Mouse (Mus musculus) kidney, postnatal 25 days (tissue): Measurements from ENCODE around the gene Gm6592.
"Not testable (repeated sequence)": the region's sequence is repeated elsewhere in the genome, so short reads cannot be mapped to it uniquely, and the experiment has no call there.

Source experiments
- DNase-seq, 2 experiments: peaks; one replicate each; pipeline ENCODE4 v3.0.0; 2021; ENCODE audit warnings: mixed read lengths in 2 of 2

Gm6592 gene

GRCm38 (mm10) chrX:8843694-8844093 is at the start of gene Gm6592:
Gene Gm6592, plus strand, starts transcription at chrX:8843994.
- DNase-seq = no peak

DNA sequence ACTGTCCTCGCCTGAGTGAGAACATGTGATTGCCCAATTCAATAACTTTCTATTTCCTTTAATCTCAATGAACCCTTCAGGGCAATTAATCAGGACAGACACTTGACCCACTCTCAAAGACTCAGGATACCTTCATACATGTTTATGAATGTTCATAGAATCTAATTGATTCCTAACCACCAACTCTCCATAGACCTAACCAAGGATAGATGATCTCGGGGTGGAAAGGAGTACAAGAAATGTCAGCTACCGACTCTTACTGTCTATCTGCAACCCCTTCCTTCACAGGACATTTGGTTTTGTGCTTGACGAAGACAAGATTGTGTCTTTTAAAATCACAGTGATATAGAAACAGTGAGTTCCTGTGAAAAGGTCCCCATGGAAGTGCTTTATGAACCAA is 40.4 kb upstream of the Gm6592 start, which contains the start of gene Ssxb5:
Gene Ssxb5, plus strand, starts transcription at position 301 of the 400 bp plus-strand sequence.
- DNase-seq = not testable (repeated sequence)

DNA sequence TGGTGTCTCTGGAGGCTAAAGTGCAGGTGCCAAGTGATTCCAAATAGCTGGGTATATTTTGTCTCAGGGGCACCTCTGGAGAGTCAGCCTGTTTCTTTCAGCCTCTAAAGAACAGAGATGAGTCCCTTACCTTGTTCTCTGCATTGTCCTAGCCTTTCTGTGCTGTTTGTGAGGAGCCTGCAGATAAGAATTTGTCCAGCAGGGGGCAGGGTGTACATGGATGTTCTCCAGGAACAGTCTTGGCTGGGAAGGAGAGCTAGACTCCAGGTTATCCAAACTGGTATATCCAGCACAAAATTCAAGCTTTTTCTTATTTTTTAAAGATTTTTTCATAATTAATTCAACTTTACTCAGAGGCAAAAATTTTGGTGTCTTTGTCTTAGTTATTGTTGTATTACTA is 11.8 kb upstream of the Gm6592 start:
- DNase-seq = peak; percentile 40 to 75

DNA sequence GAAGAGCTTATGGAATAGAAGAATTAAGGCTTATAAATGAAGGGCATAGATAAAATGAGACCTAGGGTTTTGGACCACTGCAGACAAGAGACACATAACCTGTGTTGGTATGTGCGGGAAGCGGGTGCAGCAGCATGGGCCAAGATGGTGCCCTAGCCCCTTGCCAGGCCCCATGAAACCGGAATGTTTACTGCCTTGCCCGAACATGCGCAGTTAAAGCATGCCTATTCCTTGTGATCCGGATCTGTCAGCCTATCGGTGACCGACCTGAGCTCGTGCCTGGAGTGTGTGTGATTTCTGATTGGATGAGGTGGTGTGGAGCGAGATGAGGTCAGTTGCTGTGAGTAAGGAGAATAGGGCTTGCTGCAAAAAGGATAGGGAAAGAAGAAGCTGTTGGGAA is 8.7 kb downstream of the Gm6592 start:
- no peak for DNase-seq

GRCm38 (mm10) chrX:8864331-8864730 is 20.5 kb downstream of the Gm6592 start:
- DNase-seq = peak; percentile 76 to 89

DNA sequence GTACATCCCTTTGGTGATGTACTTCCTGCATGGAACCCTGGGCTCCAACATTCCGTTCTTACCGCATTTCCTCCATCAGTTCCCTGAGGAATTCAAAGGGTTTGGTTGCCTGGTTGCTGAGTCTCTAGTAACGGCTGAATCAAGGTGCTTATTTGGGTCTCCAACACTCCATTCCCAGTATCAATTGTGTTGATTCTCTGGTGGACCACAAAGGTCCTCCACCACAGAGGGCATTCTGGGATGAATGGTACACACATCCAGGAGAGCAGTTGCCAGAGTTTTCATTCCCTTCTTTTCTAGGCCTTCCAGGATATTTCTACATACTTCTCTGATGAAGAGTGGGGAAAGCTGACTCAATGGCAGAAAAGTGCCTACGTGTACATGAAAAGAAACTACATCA is 30.2 kb downstream of the Gm6592 start, which contains the start of gene Gm5751:
Gene Gm5751, plus strand, starts transcription at position 301 of the 400 bp plus-strand sequence.
- DNase-seq = not testable (repeated sequence)

GRCm38 (mm10) chrX:8884336-8884735 is 40.5 kb downstream of the Gm6592 start:
- DNase-seq = no peak

DNA sequence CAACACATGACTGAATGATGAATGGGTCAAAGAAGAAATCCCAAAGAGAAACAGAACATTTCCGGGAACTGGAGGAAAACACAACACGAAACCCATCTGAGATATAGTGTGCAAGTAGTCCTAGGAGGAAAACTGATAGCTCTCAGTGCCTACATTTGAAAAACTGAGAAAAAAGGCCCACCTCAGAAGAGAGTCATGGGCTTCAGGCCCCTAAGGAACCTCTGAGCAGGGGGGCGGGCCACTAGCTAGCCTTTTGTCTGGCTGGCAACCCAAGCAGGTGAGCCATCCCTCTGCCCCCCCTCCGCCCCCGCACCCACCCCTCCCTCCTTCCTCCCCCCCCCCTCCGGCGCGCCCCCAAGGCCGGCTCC is 48.2 kb downstream of the Gm6592 start:
- no peak for DNase-seq

DNA sequence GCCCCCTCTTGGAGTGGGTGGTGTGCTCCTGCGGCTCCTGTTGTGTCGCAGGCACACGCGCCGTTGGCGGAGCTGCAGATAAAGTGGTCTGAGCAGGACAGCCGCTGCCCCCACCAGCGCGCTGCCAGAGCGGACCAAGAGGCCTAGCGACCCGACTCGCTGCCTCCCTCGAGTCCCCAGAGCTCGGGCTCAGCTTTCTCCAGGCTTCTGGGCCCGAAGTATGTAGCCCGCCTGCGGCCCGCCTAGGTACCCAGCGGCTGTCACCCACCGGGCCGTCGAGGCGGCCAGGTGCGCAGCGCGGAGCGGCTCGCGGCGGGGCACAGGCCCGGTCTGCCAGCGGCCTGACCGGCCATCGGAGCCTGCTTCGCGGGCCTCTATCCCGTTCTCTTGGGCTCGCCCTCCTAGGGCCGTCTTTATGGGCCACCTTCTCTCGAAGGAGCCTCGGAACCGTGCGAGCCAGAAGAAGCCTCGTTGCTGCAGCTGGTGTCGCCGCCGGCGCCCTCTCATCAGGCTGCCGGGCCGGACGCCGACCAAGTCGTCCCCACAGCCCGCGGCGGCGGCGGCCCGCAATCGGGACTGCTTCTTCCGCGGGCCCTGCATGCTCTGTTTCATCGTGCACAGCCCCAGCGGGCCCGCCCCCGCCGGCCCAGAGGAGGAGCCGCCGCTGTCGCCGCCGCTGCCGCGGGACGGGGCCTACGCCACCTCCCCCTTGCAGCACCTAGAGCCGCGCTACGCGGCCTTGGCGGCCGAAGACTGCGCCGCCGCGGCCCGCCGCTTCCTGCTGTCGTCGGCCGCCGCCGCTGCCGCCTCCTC is 48.8 kb downstream of the Gm6592 start, which contains the start of gene B630019K06Rik:
Gene B630019K06Rik, plus strand, starts transcription at position 40 of the 813 bp plus-strand sequence.
- DNase-seq = peak; percentile 64 to 87

DNA sequence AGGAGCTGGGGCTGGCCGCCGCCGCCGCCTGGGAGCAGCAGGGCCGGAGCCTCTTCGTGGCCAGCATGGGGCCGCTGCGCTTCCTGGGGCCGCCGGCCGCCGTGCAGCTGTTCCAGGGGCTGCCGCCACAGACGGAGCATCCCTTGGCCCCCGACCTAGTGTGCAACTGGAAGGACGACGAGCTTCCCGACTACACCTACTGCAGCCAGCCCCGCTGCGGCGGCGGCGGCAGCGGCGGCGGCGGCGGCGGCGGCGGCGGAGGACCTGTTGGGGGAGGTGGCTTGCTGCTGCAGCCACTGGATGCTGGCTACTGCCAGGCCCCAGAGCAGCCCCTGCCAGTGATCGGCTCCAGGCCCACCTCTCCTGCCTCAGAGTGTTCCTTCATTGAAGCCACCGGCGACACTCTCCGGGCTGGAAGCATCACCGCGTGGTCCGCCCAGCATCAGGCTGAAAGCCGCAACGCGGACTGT is 49.4 kb downstream of the Gm6592 start:
- peak; percentile 1 to 44 for DNase-seq
